Mouse (Mus musculus): ENCODE results near the gene Gstp3. TPM values are rescaled to one million over a fixed set of nuclear protein-coding genes. Genes with fewer than 3 reads are reported as not detected.

The Gstp3 gene
- total and polyA plus RNA-seq, 3 experiments = 1.4 TPM; not detected in 2

DNA sequence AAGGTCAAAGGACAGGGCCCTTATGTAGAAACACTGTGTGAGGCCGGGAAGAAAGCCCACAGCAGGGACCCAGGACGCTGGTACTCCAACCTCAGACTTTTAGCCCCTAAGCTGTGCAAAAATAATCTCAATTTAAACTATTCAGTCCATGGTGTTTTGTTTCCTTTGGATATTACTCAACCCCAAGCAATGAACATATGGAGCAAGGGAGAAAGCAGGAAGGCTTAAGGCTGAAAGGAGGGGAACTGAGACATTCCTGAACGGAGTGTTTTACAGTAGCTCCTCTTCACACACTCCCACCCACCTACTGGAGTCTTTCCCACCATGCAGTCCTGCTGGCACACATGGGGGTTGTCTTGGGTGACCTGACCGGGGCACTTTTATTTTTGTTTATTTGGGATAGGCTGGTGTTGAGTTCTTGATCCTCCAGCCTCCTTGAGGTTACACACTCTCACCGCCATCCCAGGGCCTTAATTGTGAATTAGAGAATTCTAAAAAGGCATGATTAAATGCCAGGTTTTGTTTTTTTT, 35.5 kb upstream of the Gstp3 start:
- Histone ChIP-seq H3K9me3 (replicated peaks; ENCODE audit: low read length) (no peaks in the 10 kb centered on the region), H3K27ac (ENCODE audit: insufficient read depth, low read depth) (no peak overlapping the region), H3K79me2 (replicated peaks; ENCODE audit: control insufficient read depth, extremely low read depth, insufficient read depth, poor library complexity, severe bottlenecking) (peaks cover 9% of the 10 kb centered on the region), H3K4me1 (ENCODE audit: control insufficient read depth in 1 of 2, insufficient read depth in 2 of 2) (peaks cover 12 to 28% of the 10 kb centered on the region in 2 experiments), H3K9ac (ENCODE audit: insufficient read depth, low read depth) (no peak overlapping the region), H3K4me3 (replicated peaks in 1 of 3; ENCODE audit: low read depth in 2 of 3, low read length in 2 of 3, poor library complexity in 1 of 3) (no peak overlapping the region), H3K27me3 (replicated peaks) (no peaks in the 10 kb centered on the region), H3K4me2 (ENCODE audit: insufficient read depth, low read depth, poor library complexity, severe bottlenecking) (no peak overlapping the region), H3K36me3 (replicated peaks in 1 of 2; ENCODE audit: control insufficient read depth in 1 of 2, insufficient read depth in 1 of 2, low read length in 1 of 2) (peaks cover 4 to 8% of the 10 kb centered on the region in 2 experiments)
- in situ Hi-C loops (cut with MboI; ENCODE audit: low pct_ligation_motif_present, low pct_unique_long_range_greater_than_20kb, low sequenced_read_pairs) (no loop called here), dilution Hi-C loops (cut with MboI; ENCODE audit: extremely low pct_ligation_motif_present, extremely low pct_unique_long_range_greater_than_20kb, low sequenced_read_pairs) (no loop called here)
- DNase-seq (ENCODE audit: extremely low read depth) = no peak
- TF ChIP-seq ZC3H11A (IDR thresholded peaks at IDR 0.05; ENCODE audit: low read depth, low read length) = no peak
- TF ChIP-seq USF1 (IDR thresholded peaks at IDR 0.05; ENCODE audit: low read depth, low read length) = no peak

DNA sequence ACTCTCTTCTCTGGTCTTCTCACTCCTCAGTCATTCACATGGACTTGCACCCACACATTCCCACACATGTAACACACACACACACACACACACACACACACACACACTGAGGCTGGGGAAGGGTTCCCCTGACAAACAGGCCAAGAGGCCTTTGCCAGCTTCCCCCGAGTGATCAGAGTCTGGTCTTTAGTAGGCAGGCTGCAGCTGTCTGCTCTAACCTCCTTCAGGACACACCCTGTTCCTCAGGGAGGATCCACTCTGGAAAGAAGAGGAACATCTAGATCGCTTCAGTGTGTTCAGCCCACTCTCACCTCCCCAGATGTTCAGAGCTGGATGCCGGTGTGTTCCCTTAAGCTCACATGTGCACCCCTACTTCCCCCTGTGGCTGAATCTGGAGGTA, 35.0 kb upstream of the Gstp3 start:
- peaks cover 4 to 8% of the 10 kb centered on the region in 2 experiments for H3K36me3 ChIP-seq (replicated peaks in 1 of 2; ENCODE audit: control insufficient read depth in 1 of 2, insufficient read depth in 1 of 2, low read length in 1 of 2)
- H3K9ac ChIP-seq (ENCODE audit: insufficient read depth, low read depth) = no peak overlapping the region
- TF ChIP-seq JUN (IDR thresholded peaks at IDR 0.05; ENCODE audit: insufficient read depth, low read depth, low read length) (no peak), NELFE (IDR thresholded peaks at IDR 0.05; ENCODE audit: low read depth, low read length) (no peak), ZC3H11A (IDR thresholded peaks at IDR 0.05; ENCODE audit: low read depth, low read length) (no peak), RCOR1 (conservative IDR thresholded peaks at IDR 0.05; ENCODE audit: low read depth, low read length) (no peak), POLR2AphosphoS2 (IDR thresholded peaks at IDR 0.05; ENCODE audit: low read depth, low read length) (no peak)
- H3K27me3 ChIP-seq (replicated peaks) = peaks cover 3% of the 10 kb centered on the region
- H3K4me3 ChIP-seq (replicated peaks in 1 of 3; ENCODE audit: low read depth in 2 of 3, low read length in 2 of 3, poor library complexity in 1 of 3) = no peak overlapping the region
- in situ Hi-C loops (cut with MboI; ENCODE audit: low pct_ligation_motif_present, low pct_unique_long_range_greater_than_20kb, low sequenced_read_pairs) (no loop called here), dilution Hi-C loops (cut with MboI; ENCODE audit: extremely low pct_ligation_motif_present, extremely low pct_unique_long_range_greater_than_20kb, low sequenced_read_pairs) (no loop called here)
- peaks cover 10 to 24% of the 10 kb centered on the region in 2 experiments for H3K4me1 ChIP-seq (ENCODE audit: control insufficient read depth in 1 of 2, insufficient read depth in 2 of 2)
- no peak overlapping the region for H3K4me2 ChIP-seq (ENCODE audit: insufficient read depth, low read depth, poor library complexity, severe bottlenecking)
- no peak for DNase-seq (ENCODE audit: extremely low read depth)
- no peak overlapping the region for H3K27ac ChIP-seq (ENCODE audit: insufficient read depth, low read depth)
- H3K9me3 ChIP-seq (replicated peaks; ENCODE audit: low read length) = no peaks in the 10 kb centered on the region
- H3K79me2 ChIP-seq (replicated peaks; ENCODE audit: control insufficient read depth, extremely low read depth, insufficient read depth, poor library complexity, severe bottlenecking) = peaks cover 9% of the 10 kb centered on the region

DNA sequence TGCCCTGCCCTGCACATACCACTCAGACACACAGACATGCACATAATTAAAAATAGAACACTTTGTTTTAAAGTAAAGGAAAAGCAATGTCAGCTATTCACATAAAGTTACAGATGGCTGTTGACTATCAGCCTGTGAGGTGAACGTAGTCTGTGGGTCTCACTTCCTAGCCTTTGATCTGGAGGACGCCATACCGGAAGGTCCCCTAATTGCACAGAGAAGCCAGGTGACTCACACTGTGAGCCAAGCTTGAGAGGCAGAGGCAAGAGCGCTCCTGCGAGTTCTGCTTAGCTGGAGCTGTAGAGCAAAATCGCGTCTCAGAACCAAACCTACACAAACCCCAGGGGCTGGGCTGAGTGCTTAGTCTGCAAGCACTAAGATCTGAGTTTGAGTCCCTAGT, 34.4 kb upstream of the Gstp3 start:
- peaks cover 5 to 18% of the 10 kb centered on the region in 2 experiments for H3K4me1 ChIP-seq (ENCODE audit: control insufficient read depth in 1 of 2, insufficient read depth in 2 of 2)
- H3K27me3 ChIP-seq (replicated peaks) = peaks cover 4% of the 10 kb centered on the region
- no peak for DNase-seq (ENCODE audit: extremely low read depth)
- TF ChIP-seq ELF1 (IDR thresholded peaks at IDR 0.05; ENCODE audit: low read depth, low read length) = no peak
- TF ChIP-seq TBP (conservative IDR thresholded peaks at IDR 0.05; ENCODE audit: low read depth, low read length) = no peak
- TF ChIP-seq ZC3H11A (IDR thresholded peaks at IDR 0.05; ENCODE audit: low read depth, low read length) = no peak
- no peak for TF ChIP-seq CHD1 (IDR thresholded peaks at IDR 0.05; ENCODE audit: low read depth, low read length)
- no peak for TF ChIP-seq UBTF (IDR thresholded peaks at IDR 0.05; ENCODE audit: low read depth, low read length)
- no peak for TF ChIP-seq HCFC1 (IDR thresholded peaks at IDR 0.05; ENCODE audit: low read depth, low read length)
- TF ChIP-seq ZKSCAN1 (IDR thresholded peaks at IDR 0.05; ENCODE audit: borderline replicate concordance, low read depth, low read length) = no peak
- no peak for TF ChIP-seq RCOR1 (conservative IDR thresholded peaks at IDR 0.05; ENCODE audit: low read depth, low read length)
- no peak for TF ChIP-seq MAFK (IDR thresholded peaks at IDR 0.05; ENCODE audit: insufficient replicate concordance, low read length)
- no peak for TF ChIP-seq EP300 (IDR thresholded peaks at IDR 0.05; ENCODE audit: low read length)
- TF ChIP-seq MAZ (IDR thresholded peaks at IDR 0.05; ENCODE audit: low read depth, low read length) = no peak
- no peak for TF ChIP-seq JUND (conservative IDR thresholded peaks at IDR 0.05; ENCODE audit: low read depth, low read length)
- no peak for TF ChIP-seq SMC3 (IDR thresholded peaks at IDR 0.05; ENCODE audit: low read depth, low read length)
- no peak for TF ChIP-seq POLR2A (IDR thresholded peaks at IDR 0.05; ENCODE audit: low read depth, low read length)
- no peak overlapping the region for H3K4me2 ChIP-seq (ENCODE audit: insufficient read depth, low read depth, poor library complexity, severe bottlenecking)
- H3K36me3 ChIP-seq (replicated peaks in 1 of 2; ENCODE audit: control insufficient read depth in 1 of 2, insufficient read depth in 1 of 2, low read length in 1 of 2) = peaks cover 4 to 8% of the 10 kb centered on the region in 2 experiments
- H3K9ac ChIP-seq (ENCODE audit: insufficient read depth, low read depth) = no peak overlapping the region
- in situ Hi-C loops (cut with MboI; ENCODE audit: low pct_ligation_motif_present, low pct_unique_long_range_greater_than_20kb, low sequenced_read_pairs) (no loop called here), dilution Hi-C loops (cut with MboI; ENCODE audit: extremely low pct_ligation_motif_present, extremely low pct_unique_long_range_greater_than_20kb, low sequenced_read_pairs) (no loop called here)
- H3K79me2 ChIP-seq (replicated peaks; ENCODE audit: control insufficient read depth, extremely low read depth, insufficient read depth, poor library complexity, severe bottlenecking) = peaks cover 9% of the 10 kb centered on the region
- H3K9me3 ChIP-seq (replicated peaks; ENCODE audit: low read length) = no peaks in the 10 kb centered on the region
- H3K4me3 ChIP-seq (replicated peaks in 1 of 3; ENCODE audit: low read depth in 2 of 3, low read length in 2 of 3, poor library complexity in 1 of 3) = no peak overlapping the region
- H3K27ac ChIP-seq (ENCODE audit: insufficient read depth, low read depth) = no peak overlapping the region

Data from CH12.LX (cell line).